Mouse (Mus musculus): ENCODE measurements at regions not wholly inside any gene's neighbourhood (a gene's known extent, or its start where the extent isn't known, plus 50 kb on each side); places are given as distances from the start of the nearest gene placed in this dataset.

DNA sequence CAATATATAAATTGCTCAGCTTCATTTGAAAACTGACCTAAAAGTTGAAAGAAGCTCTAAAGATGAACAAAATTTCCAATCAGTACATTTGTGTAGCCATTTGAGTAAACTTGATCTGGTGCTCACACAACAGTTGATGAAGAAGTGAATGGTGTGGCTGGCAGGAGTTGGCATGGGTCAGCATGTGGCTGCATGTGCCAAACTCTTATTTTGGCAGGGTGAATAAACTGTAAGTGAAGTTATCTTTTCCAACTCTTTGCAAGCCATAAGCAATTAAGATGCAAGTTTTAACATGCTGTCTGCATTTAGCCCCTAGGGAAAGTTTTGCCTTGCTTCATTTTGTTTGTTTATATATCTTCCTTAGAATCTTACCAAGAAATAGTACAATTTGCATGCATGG, 291.0 kb upstream of the Thbs1 start:
- no peak for TF ChIP-seq CTCF (IDR thresholded peaks at IDR 0.05; ENCODE audit: low read depth, low read length)
- TF ChIP-seq TAL1 (conservative IDR thresholded peaks at IDR 0.05; ENCODE audit: low read depth, low read length): no peak
- TF ChIP-seq GATA1 (IDR thresholded peaks at IDR 0.05; ENCODE audit: borderline replicate concordance, low read length): no peak

Measured in G1E (cell line).